Comparison of ENCODE assay signal across 21 mouse cellular contexts in genomic region chr10:94256518-94256917, GRCm38 (mm10). TPM values are rescaled to one million over a fixed set of nuclear protein-coding genes. Genes with fewer than 3 reads are reported as not detected.
"Had no signal": no experiment of that assay in that cellular context is flagged by ENCODE, and none has a peak within 500 bp of the region (broad histone marks: within the 10 kb centered on the region; RNA-seq: fewer than 3 reads in every experiment).

No protein-coding gene starts in this region.

- DNase-seq: lung, adult 18-20 months; lung, postnatal 14 days; lung, postnatal 36 days; right cerebral cortex, postnatal 14 days; thymus, adult 2 months; thymus, postnatal 25 days; thymus, postnatal 4 days had no signal

- H3K9me3 ChIP-seq: midbrain, embryonic 13.5 days; midbrain, embryonic 15.5 days; neural tube, embryonic 12.5 days; stomach, embryonic 15.5 days had no signal

- H3K27ac ChIP-seq: liver, embryonic 14.5 days; macrophage; midbrain, embryonic 13.5 days; midbrain, embryonic 15.5 days; neural tube, embryonic 12.5 days; stomach, embryonic 15.5 days; stomach, postnatal 0 days had no signal

- H3K27me3 ChIP-seq: megakaryocyte, embryonic 14.5 days; midbrain, embryonic 13.5 days; midbrain, embryonic 15.5 days; neural tube, embryonic 12.5 days; stomach, embryonic 15.5 days had no signal

- H3K4me1 ChIP-seq: megakaryocyte, embryonic 14.5 days; midbrain, embryonic 13.5 days; midbrain, embryonic 15.5 days; neural tube, embryonic 12.5 days; stomach, embryonic 15.5 days had no signal

- H3K36me3 ChIP-seq: midbrain, embryonic 13.5 days; midbrain, embryonic 15.5 days; neural tube, embryonic 12.5 days; stomach, embryonic 15.5 days had no signal

- H3K9ac ChIP-seq: liver, embryonic 14.5 days; lung, embryonic 14.5 days; midbrain, embryonic 13.5 days; midbrain, embryonic 15.5 days; neural tube, embryonic 12.5 days; stomach, embryonic 15.5 days had no signal

- H3K4me3 ChIP-seq: megakaryocyte, embryonic 14.5 days; midbrain, embryonic 13.5 days; midbrain, embryonic 15.5 days; neural tube, embryonic 12.5 days; stomach, embryonic 15.5 days had no signal

- ATAC-seq: midbrain, embryonic 13.5 days; midbrain, embryonic 15.5 days had no signal

- H3K4me2 ChIP-seq: lung, embryonic 14.5 days; midbrain, embryonic 11.5 days; midbrain, embryonic 13.5 days; midbrain, embryonic 15.5 days; neural tube, embryonic 12.5 days; stomach, embryonic 15.5 days had no signal

RNA-seq across cellular contexts. Expression of gene Gm4792, which starts 42.0 kb away (rescaled TPM):
- polyA plus RNA-seq: liver, embryonic 14.5 days; liver, embryonic 16.5 days; lung, embryonic 14.5 days; lung, embryonic 16.5 days; macrophage; midbrain, embryonic 11.5 days; midbrain, embryonic 15.5 days; spleen, adult 2 months; stomach, embryonic 15.5 days; testis, adult 2 months; thymus, adult 2 months had no signal
